Mouse (Mus musculus) thymus, postnatal 14 days (tissue): ENCODE results near the gene Spin2e.
"Not testable (repeated sequence)": the region's sequence is repeated elsewhere in the genome, so short reads cannot be mapped to it uniquely, and the experiment has no call there.

ENCODE experiments used
- DNase-seq: peaks from one replicate; pipeline ENCODE4 v3.0.0; 2021

Spin2e gene

GRCm38 (mm10) chrX:31618820-31619219 lies at the start of gene Spin2e:
Spin2e (minus strand) TSS chrX:31618920.
- not testable (repeated sequence) for DNase-seq

- DNase-seq = not testable (repeated sequence)
Observed at GRCm38 (mm10) chrX:31574183-31574582, 44.5 kb downstream of the Spin2e start, which contains the start of gene Gm21883. Gm21883 (minus strand) TSS chrX:31574283.
